Mouse (Mus musculus) monocyte, adult 2 months (primary cell): Measurements from ENCODE around the gene Stk16.

Experiments
- DNase-seq, 2 experiments: peaks; one replicate each; pipeline ENCODE4 v3.0.0; 2022; ENCODE audit warnings: low spot score in 2 of 2, low read depth in 1 of 2

The Stk16 gene

DNA sequence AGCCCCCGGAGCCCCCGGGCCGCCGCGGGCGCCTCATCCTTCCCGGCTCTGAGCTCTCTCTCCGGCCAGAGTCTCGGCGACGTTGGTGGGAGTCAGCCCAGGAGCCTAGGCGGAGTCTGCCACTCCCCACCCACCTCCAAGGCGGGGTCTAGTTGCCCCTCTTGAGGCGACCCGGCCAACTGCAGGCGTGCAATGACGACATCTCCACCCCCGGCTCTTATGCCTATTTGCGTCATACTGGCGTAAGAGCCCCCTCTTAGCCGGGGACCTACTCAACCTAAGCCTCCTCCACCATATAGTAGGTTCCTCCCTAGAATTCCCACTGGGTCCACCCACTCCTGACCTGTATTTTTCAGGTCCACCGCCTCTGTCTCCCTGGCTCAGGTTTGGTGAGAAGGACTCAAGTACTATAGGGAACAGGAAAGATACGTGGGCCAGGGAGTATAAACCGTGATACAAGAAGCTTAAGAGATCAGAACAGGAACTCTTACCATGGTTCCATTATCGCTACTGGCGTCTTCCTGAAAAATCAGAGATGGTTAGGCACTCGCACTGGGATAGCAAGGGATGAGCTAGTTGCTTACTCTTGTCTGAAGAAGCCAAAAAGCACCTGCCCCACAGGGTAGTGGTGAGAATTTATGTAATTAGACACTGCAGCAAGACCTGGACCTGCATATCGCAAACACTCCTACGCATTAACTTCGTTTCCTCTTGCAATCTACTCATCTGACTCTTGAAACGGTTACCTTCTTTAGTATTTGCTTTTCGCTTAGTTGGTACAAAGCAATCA, 53.6 kb downstream of the Stk16 start, which contains the start of gene Ptprn:
Ptprn (minus strand) TSS at position 412 of the 790 bp plus-strand sequence.
- no peak for DNase-seq
